Mouse (Mus musculus): ENCODE data around the gene Tbc1d13.

DNA sequence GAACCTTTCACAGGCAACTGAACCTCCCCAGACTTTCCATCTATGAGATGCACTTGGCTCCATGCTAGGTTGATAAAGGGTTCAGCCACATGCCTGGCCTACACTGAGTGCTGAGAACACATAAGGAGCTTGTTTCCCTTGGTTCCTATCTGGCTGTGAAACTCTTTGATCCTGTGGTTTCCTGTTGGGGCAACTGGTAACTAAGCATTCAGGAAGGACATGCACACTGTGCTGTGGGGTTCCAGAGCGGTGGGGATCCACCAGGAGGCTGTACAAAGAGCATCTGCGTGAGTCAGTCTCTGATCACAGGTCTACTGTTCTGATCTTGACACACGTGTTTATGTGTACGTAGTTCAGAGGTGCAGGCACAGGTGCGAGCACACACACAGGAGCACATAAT is 21.0 kb upstream of the Tbc1d13 start:
- no peak for TF ChIP-seq CTCF (IDR thresholded peaks at IDR 0.05; ENCODE audit: insufficient read depth, low read depth, low read length)
- TF ChIP-seq POLR2A (IDR thresholded peaks at IDR 0.05; ENCODE audit: insufficient read depth, low read depth, low read length), result no peak

Data from olfactory bulb, adult 2 months (tissue).